Mouse (Mus musculus): Measurements from ENCODE around the gene Ipo7. TPM values are rescaled to one million over a fixed set of nuclear protein-coding genes. Genes with fewer than 3 reads are reported as not detected.

Gene Ipo7
- polyA plus RNA-seq, 1 experiment from 2014 or later, result 21.8 TPM

GRCm38 (mm10) chr7:110060669-110061198 lies 42.7 kb downstream of the Ipo7 start:
- H3K4me1 ChIP-seq (ENCODE audit: insufficient read depth), result peaks cover 9% of the 10 kb centered on the region
- no peaks in the 10 kb centered on the region for H3K27me3 ChIP-seq (ENCODE audit: insufficient read depth, low read length)
- H3K4me3 ChIP-seq (ENCODE audit: low read depth, low read length), result peak overlapping the region; percentile 69
- H3K4me2 ChIP-seq, result peak overlapping the region; percentile 72
- H3K9me3 ChIP-seq (ENCODE audit: low read depth, low read length), result no peaks in the 10 kb centered on the region
- H3K36me3 ChIP-seq (ENCODE audit: insufficient read depth), result peaks cover 32% of the 10 kb centered on the region
- DNase-seq, result peak; percentile 67
- no peak; the same call in 1 of the 2 replicates for TF ChIP-seq CTCF (IDR thresholded peaks at IDR 0.05; ENCODE audit: low read depth)
- no peak for ATAC-seq (ENCODE audit: insufficient read depth)
- H3K27ac ChIP-seq (ENCODE audit: low read depth), result peak overlapping the region; percentile 98
- WGBS, result under 1% methylated on average over 26 of the region's 26 CpGs
- peak overlapping the region; percentile 92 for H3K9ac ChIP-seq

GRCm38 (mm10) chr7:110061199-110061751 lies 43.2 kb downstream of the Ipo7 start, which contains the start of gene Zfp143:
Gene Zfp143, plus strand, starts transcription at chr7:110061217.
- ATAC-seq (ENCODE audit: insufficient read depth) (peak; percentile 97), DNase-seq (peak; percentile 100)
- Histone ChIP-seq H3K27ac (ENCODE audit: low read depth) (peak within 1 kb of the TSS; percentile 100), H3K27me3 (ENCODE audit: insufficient read depth, low read length) (no peaks in the 10 kb centered on the region), H3K4me3 (ENCODE audit: low read depth, low read length) (peak within 1 kb of the TSS; percentile 69), H3K36me3 (ENCODE audit: insufficient read depth) (peaks cover 28% of the 10 kb centered on the region), H3K4me1 (ENCODE audit: insufficient read depth) (peaks cover 9% of the 10 kb centered on the region), H3K9ac (peak within 1 kb of the TSS; percentile 94), H3K4me2 (peak within 1 kb of the TSS; percentile 72), H3K9me3 (ENCODE audit: low read depth, low read length) (no peaks in the 10 kb centered on the region)
- TF ChIP-seq CTCF (IDR thresholded peaks at IDR 0.05; ENCODE audit: low read depth), result no peak
- under 1% methylated on average over 34 of the region's 34 CpGs for WGBS

- under 1% methylated on average over 47 of the region's 48 CpGs for WGBS
- no peak for TF ChIP-seq CTCF (IDR thresholded peaks at IDR 0.05; ENCODE audit: low read depth)
- Histone ChIP-seq H3K4me2 (peak overlapping the region; percentile 71), H3K36me3 (ENCODE audit: insufficient read depth) (peaks cover 24% of the 10 kb centered on the region), H3K27ac (ENCODE audit: low read depth) (peak overlapping the region; percentile 100), H3K9ac (peak overlapping the region; percentile 94), H3K9me3 (ENCODE audit: low read depth, low read length) (no peaks in the 10 kb centered on the region), H3K4me1 (ENCODE audit: insufficient read depth) (peaks cover 9% of the 10 kb centered on the region), H3K4me3 (ENCODE audit: low read depth, low read length) (peak overlapping the region; percentile 69), H3K27me3 (ENCODE audit: insufficient read depth, low read length) (no peaks in the 10 kb centered on the region)
- peak; percentile 80 for ATAC-seq (ENCODE audit: insufficient read depth)
- peak; percentile 89 for DNase-seq
These were observed 43.7 kb downstream of the Ipo7 start for GRCm38 (mm10) chr7:110061752-110062273.

GRCm38 (mm10) chr7:110063731-110064130 lies 45.7 kb downstream of the Ipo7 start:
- no peak for DNase-seq
- Histone ChIP-seq H3K4me1 (ENCODE audit: insufficient read depth) (peaks cover 9% of the 10 kb centered on the region), H3K36me3 (ENCODE audit: insufficient read depth) (peaks cover 12% of the 10 kb centered on the region; the same call in 1 of the 2 replicates), H3K9me3 (ENCODE audit: low read depth, low read length) (no peaks in the 10 kb centered on the region), H3K27me3 (ENCODE audit: insufficient read depth, low read length) (no peaks in the 10 kb centered on the region), H3K4me2 (no peak overlapping the region), H3K27ac (ENCODE audit: low read depth) (no peak overlapping the region), H3K4me3 (ENCODE audit: low read depth, low read length) (no peak overlapping the region), H3K9ac (no peak overlapping the region)
- 97% methylated on average over 9 of the region's 9 CpGs for WGBS
- no peak for TF ChIP-seq CTCF (IDR thresholded peaks at IDR 0.05; ENCODE audit: low read depth)
- no peak for ATAC-seq (ENCODE audit: insufficient read depth)

- ATAC-seq (ENCODE audit: insufficient read depth) (no peak), DNase-seq (no peak)
- Histone ChIP-seq H3K4me1 (ENCODE audit: insufficient read depth) (no peaks in the 10 kb centered on the region), H3K27ac (ENCODE audit: low read depth) (no peak overlapping the region), H3K27me3 (ENCODE audit: insufficient read depth, low read length) (no peaks in the 10 kb centered on the region), H3K36me3 (ENCODE audit: insufficient read depth) (peaks cover 37% of the 10 kb centered on the region), H3K9me3 (ENCODE audit: low read depth, low read length) (no peaks in the 10 kb centered on the region), H3K4me3 (ENCODE audit: low read depth, low read length) (no peak overlapping the region), H3K9ac (no peak overlapping the region), H3K4me2 (no peak overlapping the region)
- 79% methylated on average over 2 of the region's 2 CpGs for WGBS
- TF ChIP-seq CTCF (IDR thresholded peaks at IDR 0.05; ENCODE audit: low read depth), result no peak
These were observed 51.0 kb downstream of the Ipo7 start for GRCm38 (mm10) chr7:110069070-110069469.

- Histone ChIP-seq H3K27me3 (ENCODE audit: insufficient read depth, low read length) (no peaks in the 10 kb centered on the region), H3K36me3 (ENCODE audit: insufficient read depth) (peaks cover 95% of the 10 kb centered on the region), H3K4me2 (no peak overlapping the region), H3K9ac (no peak overlapping the region), H3K4me3 (ENCODE audit: low read depth, low read length) (no peak overlapping the region), H3K9me3 (ENCODE audit: low read depth, low read length) (0 out of 2 replicates have a peak, but pooled peaks cover 2% of the 10 kb centered on the region), H3K27ac (ENCODE audit: low read depth) (no peak overlapping the region), H3K4me1 (ENCODE audit: insufficient read depth) (no peaks in the 10 kb centered on the region)
- DNase-seq, result no peak
- TF ChIP-seq CTCF (IDR thresholded peaks at IDR 0.05; ENCODE audit: low read depth), result no peak
- WGBS, result 92% methylated on average over 5 of the region's 5 CpGs
- ATAC-seq (ENCODE audit: insufficient read depth), result no peak
These were observed 60.1 kb downstream of the Ipo7 start for GRCm38 (mm10) chr7:110078168-110078567.

GRCm38 (mm10) chr7:110083386-110084165 lies 65.5 kb downstream of the Ipo7 start:
- Histone ChIP-seq H3K4me1 (ENCODE audit: insufficient read depth) (no peaks in the 10 kb centered on the region), H3K27me3 (ENCODE audit: insufficient read depth, low read length) (no peaks in the 10 kb centered on the region), H3K36me3 (ENCODE audit: insufficient read depth) (peaks cover 96% of the 10 kb centered on the region), H3K9me3 (ENCODE audit: low read depth, low read length) (0 out of 2 replicates have a peak, but pooled peaks cover 2% of the 10 kb centered on the region), H3K4me3 (ENCODE audit: low read depth, low read length) (no peak overlapping the region), H3K9ac (no peak overlapping the region), H3K27ac (ENCODE audit: low read depth) (no peak overlapping the region), H3K4me2 (no peak overlapping the region)
- TF ChIP-seq CTCF (IDR thresholded peaks at IDR 0.05; ENCODE audit: low read depth), result peak; percentile 74
- WGBS, result 66% methylated on average over 13 of the region's 13 CpGs
- ATAC-seq (ENCODE audit: insufficient read depth) (peak; percentile 26; the same call in 1 of the 2 replicates), DNase-seq (peak; percentile 89)
